Mouse (Mus musculus) MN1 (cell line): Measurements from ENCODE around the gene Aldh2.

ENCODE experiments used
- DNase-seq: peaks from one replicate; pipeline ENCODE4 v3.0.0-alpha.2; 2016; ENCODE audit warnings: low spot score

Aldh2 gene

GRCm38 (mm10) chr5:121595758-121596157 lies 2.1 kb upstream of the Aldh2 start:
- DNase-seq = no peak

GRCm38 (mm10) chr5:121594714-121595313 lies 1.2 kb upstream of the Aldh2 start:
- no peak for DNase-seq

GRCm38 (mm10) chr5:121592816-121593407 lies 712 bp downstream of the Aldh2 start:
- no peak for DNase-seq

GRCm38 (mm10) chr5:121592064-121592815 lies 1.4 kb downstream of the Aldh2 start:
- DNase-seq = no peak

GRCm38 (mm10) chr5:121591417-121592063 lies 2.1 kb downstream of the Aldh2 start:
- no peak for DNase-seq

- no peak for DNase-seq
Observed at GRCm38 (mm10) chr5:121589928-121590327, 3.7 kb downstream of the Aldh2 start.

- DNase-seq = no peak
Observed at GRCm38 (mm10) chr5:121586400-121587039, 7.1 kb downstream of the Aldh2 start.

- DNase-seq = no peak
Observed at GRCm38 (mm10) chr5:121585699-121586098, 7.9 kb downstream of the Aldh2 start.

GRCm38 (mm10) chr5:121585005-121585404 lies 8.6 kb downstream of the Aldh2 start:
- DNase-seq = no peak

- peak; percentile 72 for DNase-seq
Observed at GRCm38 (mm10) chr5:121583765-121584501, 9.7 kb downstream of the Aldh2 start.

- no peak for DNase-seq
Observed at GRCm38 (mm10) chr5:121581945-121582344, 11.7 kb downstream of the Aldh2 start.

GRCm38 (mm10) chr5:121576927-121577488 lies 16.6 kb downstream of the Aldh2 start:
- no peak for DNase-seq

- no peak for DNase-seq
Observed at GRCm38 (mm10) chr5:121575867-121576266, 17.8 kb downstream of the Aldh2 start.

GRCm38 (mm10) chr5:121574145-121574544 lies 19.5 kb downstream of the Aldh2 start:
- no peak for DNase-seq

GRCm38 (mm10) chr5:121570787-121571186 lies 22.8 kb downstream of the Aldh2 start:
- peak; percentile 30 for DNase-seq

GRCm38 (mm10) chr5:121569881-121570420 lies 23.7 kb downstream of the Aldh2 start:
- DNase-seq = peak; percentile 20

GRCm38 (mm10) chr5:121566035-121566681 lies 27.5 kb downstream of the Aldh2 start:
- no peak for DNase-seq

GRCm38 (mm10) chr5:121564468-121564895 lies 29.1 kb downstream of the Aldh2 start:
- peak; percentile 65 for DNase-seq

GRCm38 (mm10) chr5:121562436-121562835 lies 31.2 kb downstream of the Aldh2 start:
- no peak for DNase-seq

GRCm38 (mm10) chr5:121549196-121549595 lies 44.4 kb downstream of the Aldh2 start:
- no peak for DNase-seq
